Mouse (Mus musculus) liver, adult 2 months (tissue): ENCODE results near the gene Oit3. TPM values are rescaled to one million over a fixed set of nuclear protein-coding genes. Genes with fewer than 3 reads are reported as not detected.
A peak's percentile ranks its signal among the peaks of the same experiment; 100 is the strongest.

ENCODE experiments used
- DNase-seq: peaks from one replicate; pipeline ENCODE4 v3.0.0-alpha.2; 2011; ENCODE audit warnings: low read depth, low spot score; ENCODE audit errors: extremely low read depth
- H3K27ac ChIP-seq: fragments of 200-500 bp; replicated peaks from 2 replicates; pipeline ENCODE4 v1.5.1; 2012; ENCODE audit warnings: low read depth, mild to moderate bottlenecking, control low read depth, inconsistent platforms, low read length; ENCODE audit not compliant: insufficient read depth
- H3K27me3 ChIP-seq: fragments of 200-500 bp; 2 replicates; pipeline ENCODE4 v1.6.1; 2012; ENCODE audit warnings: mild to moderate bottlenecking, moderate library complexity, low read length, inconsistent platforms; ENCODE audit not compliant: control insufficient read depth, insufficient read depth
- H3K36me3 ChIP-seq: fragments of 200-500 bp; 2 replicates; pipeline ENCODE4 v1.6.1; 2012; ENCODE audit warnings: low read length, inconsistent platforms; ENCODE audit not compliant: control insufficient read depth, insufficient read depth
- H3K4me1 ChIP-seq: fragments of 200-500 bp; 2 replicates; pipeline ENCODE4 v1.6.1; 2011; ENCODE audit warnings: low read length; ENCODE audit not compliant: control insufficient read depth, insufficient read depth
- H3K4me3 ChIP-seq: fragments of 200-500 bp; 2 replicates; pipeline ENCODE4 v1.5.1; 2011; ENCODE audit warnings: low read depth, mild to moderate bottlenecking, control low read depth, low read length, moderate library complexity; ENCODE audit not compliant: insufficient read depth
- H3K79me2 ChIP-seq: fragments of 200-500 bp; 2 replicates; pipeline ENCODE4 v1.6.1; 2012; ENCODE audit warnings: inconsistent platforms, mild to moderate bottlenecking, low read length, moderate library complexity; ENCODE audit not compliant: control insufficient read depth, insufficient read depth
- H3K9ac ChIP-seq: fragments of 200-500 bp; 2 replicates; pipeline ENCODE4 v1.6.1; 2012; ENCODE audit warnings: low read depth, mild to moderate bottlenecking, control low read depth, inconsistent platforms, low read length
- CTCF ChIP-seq: fragments of 200-500 bp; IDR thresholded peaks from 2 replicates; pipeline ENCODE4 v1.5.1; 2011; ENCODE audit warnings: low read depth, low read length, control low read depth
- POLR2A ChIP-seq: fragments of 200-500 bp; IDR thresholded peaks from 2 replicates; pipeline ENCODE4 v1.6.1; 2011; ENCODE audit warnings: low read length, control low read depth; ENCODE audit not compliant: insufficient read depth; ENCODE audit errors: extremely low read depth
- WGBS: fragments of 180-500 bp; shearing (Covaris S2); methylation state at CpG from one replicate; pipeline ENCODE4 v1.1.7; 2018; 5-methylcytosine and 5-hydroxymethylcytosine counted together
- polyA plus RNA-seq: library from polyadenylated mRNA; depleted of rRNA; stranded (reverse); fragments of >200 nt; gene quantifications from 2 replicates; pipeline ENCODE4 v1.2.3, GENCODE M21; 2012; rRNA removed
- total RNA-seq: library from RNA; depleted of rRNA; stranded (reverse); fragments of >200 nt; gene quantifications from 2 replicates; pipeline ENCODE4 v1.2.3, GENCODE M21; 2014; rRNA removed

The Oit3 gene
- total RNA-seq (30.1 and 32.8 TPM in 2 replicates), polyA plus RNA-seq (20.3 and 26.1 TPM in 2 replicates)

GRCm38 (mm10) chr10:59441735-59442134 is at the start of gene Oit3:
Gene Oit3 (minus strand): TSS chr10:59441778.
- H3K27ac ChIP-seq, result peak within 1 kb of the TSS; percentile 83
- peak within 1 kb of the TSS; percentile 67 for H3K9ac ChIP-seq
- peak within 1 kb of the TSS; percentile 50 for H3K4me3 ChIP-seq
- no peak for TF ChIP-seq CTCF
- no peak for TF ChIP-seq POLR2A
- no peaks in the 10 kb centered on the region for H3K36me3 ChIP-seq
- 81% methylated on average over 11 of the region's 11 CpGs for WGBS
- H3K4me1 ChIP-seq, result peaks cover 13% of the 10 kb centered on the region
- no peaks in the 10 kb centered on the region; the same call in 1 of the 2 replicates for H3K79me2 ChIP-seq
- no peaks in the 10 kb centered on the region for H3K27me3 ChIP-seq
- DNase-seq, result peak; percentile 22

- DNase-seq, result peak; percentile 44
- Histone ChIP-seq H3K36me3 (peaks cover 5% of the 10 kb centered on the region), H3K27ac (no peak overlapping the region), H3K9ac (no peak overlapping the region), H3K4me3 (no peak overlapping the region), H3K4me1 (no peaks in the 10 kb centered on the region), H3K79me2 (no peaks in the 10 kb centered on the region; the same call in 1 of the 2 replicates), H3K27me3 (no peaks in the 10 kb centered on the region)
- TF ChIP-seq POLR2A (no peak), CTCF (peak; percentile 46; the same call in 1 of the 2 replicates)
- 87% methylated on average over 8 of the region's 8 CpGs for WGBS
These were observed 49.3 kb upstream of the Oit3 start for GRCm38 (mm10) chr10:59490920-59491319.

- H3K79me2 ChIP-seq, result no peaks in the 10 kb centered on the region; the same call in 1 of the 2 replicates
- no peak overlapping the region for H3K27ac ChIP-seq
- TF ChIP-seq CTCF, result no peak
- no peak for TF ChIP-seq POLR2A
- no peaks in the 10 kb centered on the region for H3K4me1 ChIP-seq
- DNase-seq, result no peak
- no peaks in the 10 kb centered on the region for H3K27me3 ChIP-seq
- H3K9ac ChIP-seq, result no peak overlapping the region
- H3K4me3 ChIP-seq, result no peak overlapping the region
- 78% methylated on average over 1 of the region's 1 CpGs for WGBS
- peaks cover 5% of the 10 kb centered on the region for H3K36me3 ChIP-seq
These were observed 47.8 kb upstream of the Oit3 start for GRCm38 (mm10) chr10:59489411-59489810.

- Histone ChIP-seq H3K9ac (no peak overlapping the region), H3K79me2 (no peaks in the 10 kb centered on the region; the same call in 1 of the 2 replicates), H3K4me1 (no peaks in the 10 kb centered on the region), H3K36me3 (peaks cover 5% of the 10 kb centered on the region), H3K27ac (no peak overlapping the region), H3K4me3 (no peak overlapping the region), H3K27me3 (no peaks in the 10 kb centered on the region)
- TF ChIP-seq CTCF (no peak), POLR2A (no peak)
- DNase-seq, result peak; percentile 48
- WGBS, result 78% methylated on average over 2 of the region's 2 CpGs
These were observed 45.8 kb upstream of the Oit3 start for GRCm38 (mm10) chr10:59487351-59487750.

- WGBS, result 95% methylated on average over 6 of the region's 6 CpGs
- Histone ChIP-seq H3K36me3 (peaks cover 5% of the 10 kb centered on the region), H3K9ac (no peak overlapping the region), H3K79me2 (no peaks in the 10 kb centered on the region; the same call in 1 of the 2 replicates), H3K27me3 (no peaks in the 10 kb centered on the region), H3K27ac (no peak overlapping the region), H3K4me1 (peaks cover 4% of the 10 kb centered on the region; the same call in 1 of the 2 replicates), H3K4me3 (no peak overlapping the region)
- TF ChIP-seq POLR2A (no peak), CTCF (no peak)
- DNase-seq, result no peak
These were observed 42.7 kb upstream of the Oit3 start for GRCm38 (mm10) chr10:59484318-59484717.

GRCm38 (mm10) chr10:59481381-59481780 is 39.8 kb upstream of the Oit3 start:
- no peak for DNase-seq
- no peaks in the 10 kb centered on the region for H3K36me3 ChIP-seq
- WGBS, result 97% methylated on average over 5 of the region's 5 CpGs

More at GRCm38 (mm10) chr10:59481381-59481780, 39.8 kb upstream of the Oit3 start:
- Histone ChIP-seq H3K27ac (no peak overlapping the region), H3K9ac (no peak overlapping the region), H3K79me2 (peaks cover 2% of the 10 kb centered on the region; the same call in 1 of the 2 replicates), H3K4me1 (peaks cover 12% of the 10 kb centered on the region), H3K27me3 (no peaks in the 10 kb centered on the region), H3K4me3 (no peak overlapping the region)
- no peak for TF ChIP-seq POLR2A
- TF ChIP-seq CTCF, result no peak
